14 mouse cellular contexts compared by ENCODE assay signal in the genomic region with DNA sequence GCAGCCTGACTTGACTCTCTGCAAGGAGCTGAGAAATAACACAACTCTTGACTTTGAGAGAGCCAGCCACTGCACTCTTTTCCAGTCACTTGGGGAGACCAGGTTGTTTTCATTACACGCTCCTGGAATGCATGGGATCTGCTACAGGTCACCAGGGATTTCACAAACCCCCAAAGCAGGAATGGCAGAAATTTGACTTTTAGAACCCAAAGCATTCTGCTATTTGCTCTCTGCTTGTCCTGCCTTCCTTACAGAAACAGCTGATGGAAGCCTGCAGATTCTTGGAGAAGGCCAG.
A peak's percentile ranks its signal among the peaks of the same experiment; 100 is the strongest.
DNase-seq lines count a peak whose midpoint lies in the region; ATAC-seq and TF ChIP-seq lines count a peak whose summit lies in the region.
"Had no signal": no experiment of that assay in that cellular context is flagged by ENCODE, and none has a peak within 500 bp of the region (broad histone marks: within the 10 kb centered on the region; RNA-seq: fewer than 3 reads in every experiment).

No protein-coding gene starts in this region.

- no peak for ATAC-seq in heart, embryonic 13.5 days (ENCODE audit: extremely low read depth, insufficient number of reproducible peaks, low FRiP score, low TSS enrichment)
- ATAC-seq in lung, embryonic 14.5 days (ENCODE audit: insufficient read depth) = no peak
- 0 out of 2 replicates have a peak, but pooled peaks have one; percentile 12 for ATAC-seq in embryonic facial prominence, embryonic 14.5 days (ENCODE audit: low read depth)
- ATAC-seq: CD4-positive, CD25-positive, alpha-beta regulatory T cell, adult 4 months had no signal

- H3K36me3 ChIP-seq in heart, embryonic 13.5 days = no peaks in the 10 kb centered on the region
- H3K36me3 ChIP-seq in lung, embryonic 14.5 days (ENCODE audit: insufficient read depth) = no peaks in the 10 kb centered on the region
- H3K36me3 ChIP-seq in embryonic facial prominence, embryonic 14.5 days (ENCODE audit: control insufficient read depth, insufficient read depth, low read length) = no peaks in the 10 kb centered on the region
- H3K36me3 ChIP-seq: neural tube, embryonic 15.5 days had no signal

- no peak overlapping the region for H3K4me3 ChIP-seq in heart, embryonic 13.5 days
- H3K4me3 ChIP-seq in lung, embryonic 14.5 days (ENCODE audit: low read depth, low read length) = no peak overlapping the region
- no peak overlapping the region for H3K4me3 ChIP-seq in embryonic facial prominence, embryonic 14.5 days (ENCODE audit: low read depth, low read length)
- H3K4me3 ChIP-seq: neural tube, embryonic 15.5 days had no signal

- no peak for DNase-seq in heart, adult 9 months (ENCODE audit: low spot score in 2 of 2)
- no peak for DNase-seq in lung, embryonic 14.5 days
- DNase-seq in lung, postnatal 36 days = no peak
- DNase-seq in embryonic facial prominence, embryonic 14.5 days (ENCODE audit: low spot score) = peak; percentile 60
- DNase-seq in mesoderm, embryonic 11.5 days (ENCODE audit: low read depth, low spot score) = peak; percentile 70
- DNase-seq in spleen, postnatal 14 days (ENCODE audit: low spot score in 2 of 2) = no peak
- no peak for DNase-seq in thymus, postnatal 25 days
- DNase-seq: cerebellum, adult 9-10 months; gastrocnemius, postnatal 25 days; left cerebral cortex, postnatal 4 days; thymus, postnatal 36 days had no signal

- no peak overlapping the region for H3K9ac ChIP-seq in heart, embryonic 13.5 days
- no peak overlapping the region for H3K9ac ChIP-seq in lung, embryonic 14.5 days
- H3K9ac ChIP-seq in embryonic facial prominence, embryonic 14.5 days (ENCODE audit: low read depth, low read length) = no peak overlapping the region
- H3K9ac ChIP-seq: neural tube, embryonic 15.5 days had no signal

- H3K4me2 ChIP-seq in heart, embryonic 13.5 days = no peak overlapping the region
- no peak overlapping the region for H3K4me2 ChIP-seq in lung, embryonic 14.5 days
- no peak overlapping the region; the same call in 1 of the 2 replicates for H3K4me2 ChIP-seq in embryonic facial prominence, embryonic 14.5 days (ENCODE audit: low read depth, low read length)
- H3K4me2 ChIP-seq: neural tube, embryonic 15.5 days had no signal

- no peak for TF ChIP-seq CTCF in lung, embryonic 14.5 days (IDR thresholded peaks at IDR 0.05; ENCODE audit: low read depth)

- peaks cover 46% of the 10 kb centered on the region for H3K4me1 ChIP-seq in heart, embryonic 13.5 days
- peaks cover 5% of the 10 kb centered on the region; the same call in 1 of the 2 replicates for H3K4me1 ChIP-seq in lung, embryonic 14.5 days (ENCODE audit: insufficient read depth)
- H3K4me1 ChIP-seq in embryonic facial prominence, embryonic 14.5 days (ENCODE audit: control insufficient read depth, insufficient read depth, low read length) = peaks cover 22% of the 10 kb centered on the region
- H3K4me1 ChIP-seq: neural tube, embryonic 15.5 days had no signal

- 48% methylated on average over 1 of the region's 1 CpGs for WGBS in heart, embryonic 13.5 days
- WGBS in lung, embryonic 14.5 days = 55% methylated on average over 1 of the region's 1 CpGs
- WGBS in embryonic facial prominence, embryonic 14.5 days = 46% methylated on average over 1 of the region's 1 CpGs

- H3K27me3 ChIP-seq in heart, embryonic 13.5 days (replicated peaks) = no peaks in the 10 kb centered on the region
- no peaks in the 10 kb centered on the region for H3K27me3 ChIP-seq in lung, embryonic 14.5 days (ENCODE audit: insufficient read depth, low read length)
- no peaks in the 10 kb centered on the region for H3K27me3 ChIP-seq in embryonic facial prominence, embryonic 14.5 days (replicated peaks; ENCODE audit: control insufficient read depth, insufficient read depth, low read length)
- H3K27me3 ChIP-seq: neural tube, embryonic 15.5 days had no signal

- no peaks in the 10 kb centered on the region for H3K9me3 ChIP-seq in heart, embryonic 13.5 days
- H3K9me3 ChIP-seq in lung, embryonic 14.5 days (ENCODE audit: low read depth, low read length) = no peaks in the 10 kb centered on the region
- no peaks in the 10 kb centered on the region for H3K9me3 ChIP-seq in embryonic facial prominence, embryonic 14.5 days (ENCODE audit: control insufficient read depth, low read length)
- H3K9me3 ChIP-seq: neural tube, embryonic 15.5 days had no signal

- peak overlapping the region; percentile 57 for H3K27ac ChIP-seq in heart, embryonic 13.5 days (replicated peaks)
- H3K27ac ChIP-seq in lung, embryonic 14.5 days (ENCODE audit: low read depth) = peak overlapping the region; percentile 36; the same call in 1 of the 2 replicates
- peak overlapping the region; percentile 31; the same call in 1 of the 2 replicates for H3K27ac ChIP-seq in embryonic facial prominence, embryonic 14.5 days (replicated peaks; ENCODE audit: low read depth, low read length)
- H3K27ac ChIP-seq: neural tube, embryonic 15.5 days had no signal

Comparison
In these comparisons a context has a peak if more than half of its experiments do, and no peak if none do; other contexts are left out.
1. DNase-seq: peak in embryonic facial prominence, embryonic 14.5 days (single experiment) and mesoderm, embryonic 11.5 days (single experiment); none in heart, adult 9 months (0 of 2), lung, embryonic 14.5 days (single experiment), lung, postnatal 36 days (single experiment), spleen, postnatal 14 days (0 of 2) and thymus, postnatal 25 days (single experiment).
2. Peak in every context shown above with its lines, with median percentiles within 50 percentile points of each other: H3K27ac ChIP-seq.